Mouse (Mus musculus) myocyte (in vitro differentiated cells): ENCODE measurements around the gene Atp1a4. TPM values are rescaled to one million over a fixed set of nuclear protein-coding genes. Genes with fewer than 3 reads are reported as not detected.

Experiments used
- H3K27me3 ChIP-seq: one replicate; pipeline ENCODE4 v1.6.1; 2011; ENCODE audit not compliant: control insufficient read depth, insufficient read depth, insufficient read length
- H3K36me3 ChIP-seq: one replicate; pipeline ENCODE4 v1.6.1; 2011; ENCODE audit not compliant: control insufficient read depth, insufficient read depth
- H3K4me2 ChIP-seq: one replicate; pipeline ENCODE4 v1.6.1; 2011; ENCODE audit warnings: low read depth, control low read depth
- H3K4me3 ChIP-seq: one replicate; pipeline ENCODE4 v1.5.1; 2011; ENCODE audit warnings: mild to moderate bottlenecking, control low read depth, moderate library complexity
- H3K79me2 ChIP-seq: one replicate; pipeline ENCODE4 v1.6.1; 2011; ENCODE audit not compliant: control insufficient read depth, insufficient read depth
- H3ac ChIP-seq: one replicate; pipeline ENCODE4 v1.6.1; 2011; ENCODE audit not compliant: control insufficient read depth, insufficient read length
- CEBPB ChIP-seq: IDR thresholded peaks from 2 replicates; pipeline ENCODE4 v1.6.1; 2011; ENCODE audit warnings: mild to moderate bottlenecking, moderate library complexity; ENCODE audit not compliant: poor library complexity, insufficient read depth, severe bottlenecking
- E2F4 ChIP-seq: IDR thresholded peaks from one replicate; pipeline ENCODE4 v1.6.1; 2011; ENCODE audit warnings: mild to moderate bottlenecking, control low read depth, moderate library complexity; ENCODE audit not compliant: insufficient read depth
- MAX ChIP-seq: IDR thresholded peaks from one replicate; pipeline ENCODE4 v1.6.1; 2011; ENCODE audit warnings: low read depth, mild to moderate bottlenecking, control low read depth
- MYOD1 ChIP-seq, 3 experiments: IDR thresholded peaks; one replicate each; pipeline ENCODE4 v1.6.1; 2011; ENCODE audit warnings: control low read depth in 2 of 3, low read depth in 2 of 3, mild to moderate bottlenecking in 2 of 3, moderate library complexity in 1 of 3; ENCODE audit not compliant: insufficient read length in 2 of 3, control insufficient read depth in 1 of 3
- MYOG ChIP-seq, 3 experiments: IDR thresholded peaks; one replicate each; pipeline ENCODE4 v1.6.1; 2011; ENCODE audit warnings: control low read depth in 2 of 3, low read depth in 2 of 3, mild to moderate bottlenecking in 2 of 3; ENCODE audit not compliant: insufficient read length in 2 of 3, control insufficient read depth in 1 of 3, insufficient read depth in 1 of 3
- POLR2A ChIP-seq: IDR thresholded peaks from one replicate; pipeline ENCODE4 v1.6.1; 2011; ENCODE audit warnings: low read depth, mild to moderate bottlenecking, control low read depth, moderate library complexity; ENCODE audit not compliant: insufficient read length
- POLR2AphosphoS2 ChIP-seq: IDR thresholded peaks from one replicate; pipeline ENCODE4 v1.6.1; 2011; ENCODE audit warnings: low read depth, control low read depth; ENCODE audit not compliant: insufficient read length
- REST ChIP-seq: IDR thresholded peaks from one replicate; pipeline ENCODE4 v1.6.1; 2011; ENCODE audit warnings: mild to moderate bottlenecking, control low read depth, moderate library complexity; ENCODE audit not compliant: insufficient read depth, insufficient read length
- SRF ChIP-seq: IDR thresholded peaks from one replicate; pipeline ENCODE4 v1.6.1; 2011; ENCODE audit warnings: low read depth; ENCODE audit not compliant: control insufficient read depth, insufficient read length
- TCF12 ChIP-seq: IDR thresholded peaks from one replicate; pipeline ENCODE4 v1.6.1; 2011; ENCODE audit warnings: mild to moderate bottlenecking, control low read depth; ENCODE audit not compliant: poor library complexity, insufficient read depth, severe bottlenecking
- TCF3 ChIP-seq: IDR thresholded peaks from one replicate; pipeline ENCODE4 v1.6.1; 2011; ENCODE audit warnings: low read depth, control low read depth; ENCODE audit not compliant: insufficient read length
- USF1 ChIP-seq: IDR thresholded peaks from one replicate; pipeline ENCODE4 v1.6.1; 2011; ENCODE audit warnings: low read depth, mild to moderate bottlenecking, control low read depth, moderate library complexity
- polyA plus RNA-seq: library from polyadenylated mRNA; unstranded; fragments of >200 nt; fragmentation: generic; extraction: Trizol; gene quantifications from one replicate; pipeline ENCODE4 v1.2.1, GENCODE M21; 2012; ENCODE audit warnings: missing spikeins

Atp1a4 gene
- polyA plus RNA-seq, 1 experiment = 0.06 TPM

DNA sequence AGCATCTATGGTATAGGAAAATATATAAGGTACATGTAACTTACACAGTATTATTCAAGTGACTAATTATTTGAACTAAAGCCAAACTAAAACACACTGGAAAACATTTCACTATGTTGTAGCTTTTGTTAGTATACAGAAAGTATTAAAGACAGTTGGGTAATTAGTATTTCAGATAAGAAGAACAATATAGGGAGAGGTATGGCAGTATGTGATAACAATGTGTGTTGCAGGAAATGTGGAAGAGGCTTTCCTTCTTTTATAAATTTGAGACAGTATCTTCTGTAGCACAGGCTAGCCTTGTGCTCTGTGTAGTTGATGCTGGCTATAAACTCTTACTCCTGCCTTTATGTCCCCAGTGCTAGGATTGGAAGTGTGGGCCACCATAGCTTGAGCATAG is 74.3 kb downstream of the Atp1a4 start:
- TF ChIP-seq REST (no peak), POLR2AphosphoS2 (no peak), TCF3 (no peak), MYOG (IDR thresholded peaks at IDR 0.05; ENCODE audit: control insufficient read depth in 1 of 3, insufficient read depth in 1 of 3, insufficient read length in 2 of 3, low read depth in 2 of 3) (no peak), SRF (no peak), USF1 (no peak), MYOD1 (IDR thresholded peaks at IDR 0.05; ENCODE audit: control insufficient read depth in 1 of 3, insufficient read length in 2 of 3, low read depth in 2 of 3) (no peak), E2F4 (no peak), POLR2A (no peak), TCF12 (no peak), MAX (no peak), CEBPB (no peak)
- Histone ChIP-seq H3ac (no peak overlapping the region), H3K4me3 (no peak overlapping the region), H3K36me3 (peaks cover 56% of the 10 kb centered on the region), H3K79me2 (no peaks in the 10 kb centered on the region), H3K27me3 (no peaks in the 10 kb centered on the region), H3K4me2 (no peak overlapping the region)

DNA sequence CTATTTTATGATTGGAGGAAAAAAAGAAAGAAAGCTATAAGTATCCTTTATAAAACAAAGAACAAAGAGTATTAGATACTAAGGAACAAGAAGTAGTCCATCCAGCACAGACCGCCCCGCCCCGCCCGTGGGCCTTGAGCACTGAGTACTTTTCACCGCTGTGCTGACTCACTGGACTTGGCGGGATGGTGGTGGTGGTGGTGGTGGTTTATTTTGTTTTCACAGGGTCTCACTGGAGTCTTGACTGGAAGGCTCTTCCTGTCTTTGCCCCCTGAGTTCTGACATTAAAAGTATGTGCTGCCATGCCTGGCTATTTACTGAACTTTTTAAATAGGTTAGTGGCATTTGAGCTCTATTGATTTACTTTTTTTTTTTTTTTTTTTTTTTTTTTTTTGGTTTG is 75.2 kb downstream of the Atp1a4 start:
- Histone ChIP-seq H3K79me2 (no peaks in the 10 kb centered on the region), H3K4me3 (no peak overlapping the region), H3K4me2 (no peak overlapping the region), H3ac (no peak overlapping the region), H3K27me3 (no peaks in the 10 kb centered on the region), H3K36me3 (peaks cover 48% of the 10 kb centered on the region)
- TF ChIP-seq MYOD1 (IDR thresholded peaks at IDR 0.05; ENCODE audit: control insufficient read depth in 1 of 3, insufficient read length in 2 of 3, low read depth in 2 of 3) (no peak), MYOG (IDR thresholded peaks at IDR 0.05; ENCODE audit: control insufficient read depth in 1 of 3, insufficient read depth in 1 of 3, insufficient read length in 2 of 3, low read depth in 2 of 3) (no peak), TCF12 (no peak), CEBPB (no peak), MAX (no peak), SRF (no peak), USF1 (no peak), TCF3 (no peak), POLR2AphosphoS2 (no peak), REST (no peak), E2F4 (no peak), POLR2A (no peak)

DNA sequence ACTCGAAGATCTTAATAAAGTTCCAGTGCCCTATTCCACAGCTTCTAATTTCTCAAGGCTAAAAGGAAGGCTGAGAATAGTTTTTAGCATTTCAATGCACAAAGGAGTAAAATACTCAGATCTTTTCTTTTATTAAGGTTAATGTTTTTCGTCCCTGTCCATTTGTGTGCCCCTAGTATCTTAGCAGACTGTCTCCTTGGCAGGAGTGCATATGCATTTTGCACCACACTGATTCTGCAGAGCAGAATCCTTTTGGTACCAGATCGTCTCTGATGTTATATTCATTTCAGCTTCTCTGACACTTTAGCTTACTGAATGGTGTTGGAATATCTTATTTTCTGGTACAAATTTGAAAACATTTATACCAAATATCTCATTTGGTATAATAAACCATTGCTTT is 76.4 kb downstream of the Atp1a4 start:
- no peaks in the 10 kb centered on the region for H3K79me2 ChIP-seq
- H3K36me3 ChIP-seq = peaks cover 35% of the 10 kb centered on the region
- H3K4me2 ChIP-seq = no peak overlapping the region
- H3K27me3 ChIP-seq = no peaks in the 10 kb centered on the region
- no peak for TF ChIP-seq TCF3
- TF ChIP-seq TCF12 = no peak
- no peak for TF ChIP-seq REST
- no peak for TF ChIP-seq MAX
- no peak for TF ChIP-seq USF1
- TF ChIP-seq MYOD1 (IDR thresholded peaks at IDR 0.05; ENCODE audit: control insufficient read depth in 1 of 3, insufficient read length in 2 of 3, low read depth in 2 of 3) = no peak
- no peak for TF ChIP-seq CEBPB
- no peak for TF ChIP-seq SRF
- TF ChIP-seq MYOG (IDR thresholded peaks at IDR 0.05; ENCODE audit: control insufficient read depth in 1 of 3, insufficient read depth in 1 of 3, insufficient read length in 2 of 3, low read depth in 2 of 3) = no peak
- no peak for TF ChIP-seq E2F4
- TF ChIP-seq POLR2AphosphoS2 = no peak
- no peak for TF ChIP-seq POLR2A
- H3ac ChIP-seq = no peak overlapping the region
- no peak overlapping the region for H3K4me3 ChIP-seq

DNA sequence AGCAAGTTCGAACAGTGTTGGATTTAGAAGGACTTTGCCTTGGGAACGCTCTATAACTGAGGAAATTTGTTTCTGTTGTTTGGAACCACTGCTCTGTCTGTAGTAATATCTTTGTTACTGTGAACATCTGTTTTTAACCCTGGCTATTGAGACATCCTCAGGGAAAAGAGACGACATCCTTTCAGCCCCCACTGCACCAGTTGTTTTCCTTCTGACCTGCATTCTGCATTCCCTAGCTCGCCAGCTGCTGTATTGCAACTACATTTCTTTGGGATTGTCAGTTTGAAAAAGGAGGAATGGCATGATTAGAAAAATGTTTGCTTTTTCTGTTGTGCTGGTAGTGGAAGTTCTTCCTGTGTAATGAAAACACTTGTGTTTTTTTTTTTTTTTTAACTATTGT is 77.3 kb downstream of the Atp1a4 start:
- TF ChIP-seq MYOG (IDR thresholded peaks at IDR 0.05; ENCODE audit: control insufficient read depth in 1 of 3, insufficient read depth in 1 of 3, insufficient read length in 2 of 3, low read depth in 2 of 3) (no peak), POLR2A (no peak), USF1 (no peak), TCF12 (no peak), MYOD1 (IDR thresholded peaks at IDR 0.05; ENCODE audit: control insufficient read depth in 1 of 3, insufficient read length in 2 of 3, low read depth in 2 of 3) (no peak), SRF (no peak), TCF3 (no peak)
- Histone ChIP-seq H3K79me2 (no peaks in the 10 kb centered on the region), H3K27me3 (no peaks in the 10 kb centered on the region), H3ac (no peak overlapping the region), H3K36me3 (peaks cover 26% of the 10 kb centered on the region), H3K4me3 (no peak overlapping the region), H3K4me2 (no peak overlapping the region)

DNA sequence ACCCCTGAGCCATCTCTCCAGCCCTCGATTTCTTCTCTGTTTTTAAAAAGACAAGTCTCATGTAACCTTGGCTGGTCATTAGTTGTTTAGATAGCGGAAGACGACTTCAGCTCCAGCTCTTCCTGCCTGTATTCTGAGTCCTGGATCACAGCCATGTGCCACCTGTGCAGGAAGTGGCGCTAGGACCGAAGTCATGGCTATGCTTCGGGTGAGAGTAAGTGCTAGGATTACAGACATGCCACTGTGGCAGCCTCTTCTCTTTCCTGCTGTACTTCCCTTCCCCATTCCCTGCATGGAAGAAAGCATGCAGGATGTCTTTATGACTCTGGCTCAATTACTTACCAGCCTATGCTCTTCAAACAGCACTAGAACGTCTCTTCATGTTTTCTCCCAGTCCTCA is 79.1 kb downstream of the Atp1a4 start:
- Histone ChIP-seq H3K4me2 (no peak overlapping the region), H3K36me3 (peaks cover 31% of the 10 kb centered on the region), H3ac (no peak overlapping the region), H3K79me2 (no peaks in the 10 kb centered on the region), H3K4me3 (no peak overlapping the region), H3K27me3 (no peaks in the 10 kb centered on the region)
- TF ChIP-seq TCF3 (no peak), TCF12 (no peak), MYOD1 (IDR thresholded peaks at IDR 0.05; ENCODE audit: control insufficient read depth in 1 of 3, insufficient read length in 2 of 3, low read depth in 2 of 3) (no peak), SRF (no peak), MAX (no peak), MYOG (IDR thresholded peaks at IDR 0.05; ENCODE audit: control insufficient read depth in 1 of 3, insufficient read depth in 1 of 3, insufficient read length in 2 of 3, low read depth in 2 of 3) (no peak), USF1 (no peak), CEBPB (no peak), E2F4 (no peak), POLR2AphosphoS2 (no peak), REST (no peak), POLR2A (no peak)
